Mouse (Mus musculus): ENCODE measurements around the gene Tnfrsf9. TPM values are rescaled to one million over a fixed set of nuclear protein-coding genes. Genes with fewer than 3 reads are reported as not detected.
"Not testable (repeated sequence)": the region's sequence is repeated elsewhere in the genome, so short reads cannot be mapped to it uniquely, and the experiment has no call there.

The Tnfrsf9 gene
- polyA plus RNA-seq, 1 experiment, result not detected

GRCm38 (mm10) chr4:150871392-150872138, 42.8 kb upstream of the Tnfrsf9 start:
- Histone ChIP-seq H3K4me3 (replicated peaks) (no peak overlapping the region), H3K4me1 (ENCODE audit: control insufficient read depth) (no peaks in the 10 kb centered on the region), H3K36me3 (ENCODE audit: control insufficient read depth) (peaks cover 7% of the 10 kb centered on the region; the same call in 1 of the 2 replicates), H3K27me3 (ENCODE audit: control insufficient read depth) (no peaks in the 10 kb centered on the region), H3K9me3 (ENCODE audit: control insufficient read depth, low read length) (no peaks in the 10 kb centered on the region)
- no peak for TF ChIP-seq GATA1 (IDR thresholded peaks at IDR 0.05; ENCODE audit: low read length)

- Histone ChIP-seq H3K9me3 (ENCODE audit: control insufficient read depth, low read length) (no peaks in the 10 kb centered on the region), H3K27me3 (ENCODE audit: control insufficient read depth) (no peaks in the 10 kb centered on the region), H3K4me3 (replicated peaks) (no peak overlapping the region), H3K36me3 (ENCODE audit: control insufficient read depth) (peaks cover under 1% of the 10 kb centered on the region; the same call in 1 of the 2 replicates), H3K4me1 (ENCODE audit: control insufficient read depth) (no peaks in the 10 kb centered on the region)
- TF ChIP-seq TAL1 (IDR thresholded peaks at IDR 0.05; ENCODE audit: low read length) (no peak), GATA1 (IDR thresholded peaks at IDR 0.05; ENCODE audit: low read length) (no peak)
These were observed 42.2 kb upstream of the Tnfrsf9 start for GRCm38 (mm10) chr4:150872139-150872651.

GRCm38 (mm10) chr4:150872681-150873080, 41.7 kb upstream of the Tnfrsf9 start:
- Histone ChIP-seq H3K9me3 (ENCODE audit: control insufficient read depth, low read length) (no peaks in the 10 kb centered on the region), H3K27me3 (ENCODE audit: control insufficient read depth) (no peaks in the 10 kb centered on the region), H3K4me3 (replicated peaks) (no peak overlapping the region), H3K4me1 (ENCODE audit: control insufficient read depth) (no peaks in the 10 kb centered on the region), H3K36me3 (ENCODE audit: control insufficient read depth) (no peaks in the 10 kb centered on the region; the same call in 1 of the 2 replicates)
- no peak for TF ChIP-seq GATA1 (IDR thresholded peaks at IDR 0.05; ENCODE audit: low read length)
- TF ChIP-seq TAL1 (IDR thresholded peaks at IDR 0.05; ENCODE audit: low read length), result no peak

- not testable (repeated sequence) for H3K27me3 ChIP-seq (ENCODE audit: control insufficient read depth); H3K4me3 ChIP-seq (replicated peaks); H3K36me3 ChIP-seq (ENCODE audit: control insufficient read depth); H3K4me1 ChIP-seq (ENCODE audit: control insufficient read depth)
- H3K9me3 ChIP-seq (ENCODE audit: control insufficient read depth, low read length), result peaks cover 13% of the 10 kb centered on the region
These were observed 39.9 kb upstream of the Tnfrsf9 start for GRCm38 (mm10) chr4:150874416-150874815.

DNA sequence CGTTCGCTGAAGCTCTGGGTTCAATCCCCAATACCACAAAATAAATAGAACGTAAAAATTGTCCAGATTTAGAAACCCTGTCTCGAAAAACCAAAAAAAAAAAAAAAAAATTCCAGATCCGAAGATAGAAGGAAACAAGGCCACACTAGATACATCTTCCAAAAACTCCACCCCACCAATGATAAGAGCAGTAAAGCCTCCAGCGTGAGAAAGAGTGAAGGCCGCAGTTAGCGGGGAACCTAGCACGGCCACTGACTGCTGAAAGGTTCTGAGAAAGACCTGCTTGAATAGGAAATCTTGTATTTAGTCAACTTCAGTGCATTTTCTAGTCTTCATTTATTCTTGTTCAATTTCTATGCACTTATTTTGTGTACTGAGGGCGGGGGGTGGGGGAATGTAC, 39.0 kb upstream of the Tnfrsf9 start:
- TF ChIP-seq TAL1 (IDR thresholded peaks at IDR 0.05; ENCODE audit: low read length), result no peak
- no peak for TF ChIP-seq GATA1 (IDR thresholded peaks at IDR 0.05; ENCODE audit: low read length)
- Histone ChIP-seq H3K4me1 (ENCODE audit: control insufficient read depth) (no peaks in the 10 kb centered on the region), H3K9me3 (ENCODE audit: control insufficient read depth, low read length) (peaks cover 21% of the 10 kb centered on the region), H3K4me3 (replicated peaks) (no peak overlapping the region), H3K27me3 (ENCODE audit: control insufficient read depth) (no peaks in the 10 kb centered on the region), H3K36me3 (ENCODE audit: control insufficient read depth) (no peaks in the 10 kb centered on the region)

DNA sequence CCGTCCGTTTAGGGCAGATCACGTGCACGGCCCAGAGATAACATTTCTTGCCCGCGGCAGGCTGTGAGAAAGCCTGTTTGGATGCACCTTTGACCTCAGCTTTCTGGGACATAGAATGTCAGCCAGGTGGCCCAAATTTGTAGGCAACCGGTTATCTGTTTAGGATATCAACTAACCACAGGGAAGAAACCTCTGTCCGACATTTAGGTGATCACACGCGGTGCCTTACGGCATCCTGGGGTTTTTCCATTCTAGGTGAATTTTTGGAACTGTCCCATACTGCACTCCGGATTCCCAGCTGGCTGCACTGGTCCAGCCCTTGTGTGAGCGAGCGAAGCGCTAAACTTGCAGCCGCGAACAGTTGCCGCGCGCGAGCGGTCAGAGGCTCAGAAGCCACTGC, 34.7 kb upstream of the Tnfrsf9 start:
- TF ChIP-seq GATA1 (IDR thresholded peaks at IDR 0.05; ENCODE audit: low read length), result no peak
- TF ChIP-seq TAL1 (IDR thresholded peaks at IDR 0.05; ENCODE audit: low read length), result no peak
- no peaks in the 10 kb centered on the region for H3K27me3 ChIP-seq (ENCODE audit: control insufficient read depth)
- no peaks in the 10 kb centered on the region for H3K36me3 ChIP-seq (ENCODE audit: control insufficient read depth)
- peaks cover 21% of the 10 kb centered on the region for H3K9me3 ChIP-seq (ENCODE audit: control insufficient read depth, low read length)
- H3K4me3 ChIP-seq (replicated peaks), result no peak overlapping the region
- no peaks in the 10 kb centered on the region for H3K4me1 ChIP-seq (ENCODE audit: control insufficient read depth)

DNA sequence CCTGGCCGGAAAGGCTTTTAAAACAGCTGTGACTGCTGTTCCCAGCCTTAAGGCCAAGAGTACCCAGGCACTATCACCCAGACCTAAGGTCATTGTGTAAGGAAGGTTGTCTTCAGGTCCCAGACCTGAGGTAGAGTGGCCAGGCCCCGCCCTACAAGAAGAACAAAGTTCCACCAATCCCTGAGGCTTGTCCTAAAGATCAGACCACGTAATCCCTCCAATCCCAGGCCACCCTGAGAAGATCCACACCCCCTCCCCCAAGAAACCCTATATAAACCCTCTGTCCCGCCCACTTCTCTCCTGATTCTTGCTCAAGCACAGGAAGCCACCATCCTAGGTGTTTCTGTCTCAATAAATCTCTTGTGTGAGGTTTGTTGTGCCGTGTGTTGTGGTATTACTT, 34.0 kb upstream of the Tnfrsf9 start:
- H3K36me3 ChIP-seq (ENCODE audit: control insufficient read depth), result no peaks in the 10 kb centered on the region
- H3K9me3 ChIP-seq (ENCODE audit: control insufficient read depth, low read length), result peaks cover 21% of the 10 kb centered on the region
- H3K27me3 ChIP-seq (ENCODE audit: control insufficient read depth), result no peaks in the 10 kb centered on the region
- H3K4me1 ChIP-seq (ENCODE audit: control insufficient read depth), result no peaks in the 10 kb centered on the region
- TF ChIP-seq GATA1 (IDR thresholded peaks at IDR 0.05; ENCODE audit: low read length) (no peak), TAL1 (IDR thresholded peaks at IDR 0.05; ENCODE audit: low read length) (no peak)
- H3K4me3 ChIP-seq (replicated peaks), result no peak overlapping the region

DNA sequence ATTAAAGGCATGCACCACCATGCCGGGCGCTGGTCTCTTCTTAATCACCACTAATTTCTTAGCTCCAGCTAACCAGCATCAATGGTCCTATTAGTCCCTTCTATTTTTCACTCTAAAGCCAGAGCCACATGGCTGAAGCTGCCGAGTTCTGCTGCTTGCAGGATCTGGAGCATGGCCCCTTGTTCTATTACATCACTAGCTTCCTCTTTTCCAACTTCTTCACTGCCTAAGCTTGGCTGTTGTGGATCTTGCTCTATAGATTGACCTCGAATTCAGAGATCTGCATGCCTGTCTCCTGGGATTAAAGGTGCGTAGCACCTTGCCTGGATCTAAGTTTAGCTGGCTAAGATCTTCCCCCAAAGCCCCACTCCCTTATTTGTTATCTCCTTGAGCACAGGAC, 31.7 kb upstream of the Tnfrsf9 start:
- Histone ChIP-seq H3K9me3 (ENCODE audit: control insufficient read depth, low read length) (peaks cover 21% of the 10 kb centered on the region), H3K4me3 (replicated peaks) (no peak overlapping the region), H3K27me3 (ENCODE audit: control insufficient read depth) (no peaks in the 10 kb centered on the region), H3K36me3 (ENCODE audit: control insufficient read depth) (no peaks in the 10 kb centered on the region), H3K4me1 (ENCODE audit: control insufficient read depth) (no peaks in the 10 kb centered on the region)
- TF ChIP-seq TAL1 (IDR thresholded peaks at IDR 0.05; ENCODE audit: low read length) (no peak), GATA1 (IDR thresholded peaks at IDR 0.05; ENCODE audit: low read length) (no peak)

DNA sequence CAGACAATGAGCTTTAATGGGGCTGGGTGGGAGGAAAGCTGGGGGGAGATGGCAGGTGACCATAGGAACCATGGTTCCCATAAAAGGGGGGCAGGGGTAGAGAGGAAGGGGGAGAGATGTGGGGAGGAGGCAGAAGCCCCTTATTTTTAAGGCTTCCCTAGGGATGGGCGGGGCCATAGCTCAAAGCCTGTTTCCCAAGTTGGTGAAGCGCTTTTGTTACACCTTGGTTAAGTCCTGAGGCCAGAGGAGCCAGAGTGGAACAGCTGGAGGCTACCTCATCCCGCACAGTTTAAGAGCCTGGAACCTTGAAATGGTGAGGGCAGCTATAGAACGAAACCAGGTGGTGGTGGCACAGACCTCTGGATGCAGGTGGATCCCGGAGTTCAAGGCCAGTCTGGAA, 26.5 kb upstream of the Tnfrsf9 start:
- no peak for TF ChIP-seq TAL1 (IDR thresholded peaks at IDR 0.05; ENCODE audit: low read length)
- TF ChIP-seq GATA1 (IDR thresholded peaks at IDR 0.05; ENCODE audit: low read length), result no peak
- no peaks in the 10 kb centered on the region for H3K9me3 ChIP-seq (ENCODE audit: control insufficient read depth, low read length)
- H3K27me3 ChIP-seq (ENCODE audit: control insufficient read depth), result no peaks in the 10 kb centered on the region
- no peak overlapping the region for H3K4me3 ChIP-seq (replicated peaks)
- H3K36me3 ChIP-seq (ENCODE audit: control insufficient read depth), result no peaks in the 10 kb centered on the region
- H3K4me1 ChIP-seq (ENCODE audit: control insufficient read depth), result no peaks in the 10 kb centered on the region

DNA sequence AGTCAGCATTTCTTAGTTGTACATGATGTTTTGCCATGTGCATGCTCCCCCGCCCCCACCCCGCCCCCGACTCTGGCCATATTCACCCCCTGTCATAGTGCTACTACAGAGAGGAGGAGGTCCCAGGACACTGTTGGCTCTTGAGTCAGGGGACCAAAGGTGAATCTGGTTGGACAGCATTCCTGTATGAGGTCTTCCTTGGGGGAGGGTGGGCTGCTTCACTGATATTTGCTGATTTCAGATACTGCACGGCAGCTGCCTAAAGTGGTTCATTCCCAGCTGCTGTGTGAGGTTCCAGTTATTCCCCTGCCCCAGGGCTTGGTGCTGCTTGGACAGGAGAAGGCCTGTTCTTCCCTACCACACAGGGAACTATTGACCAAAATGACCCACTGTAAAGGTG, 25.9 kb upstream of the Tnfrsf9 start:
- no peak for TF ChIP-seq TAL1 (IDR thresholded peaks at IDR 0.05; ENCODE audit: low read length)
- TF ChIP-seq GATA1 (IDR thresholded peaks at IDR 0.05; ENCODE audit: low read length), result no peak
- Histone ChIP-seq H3K27me3 (ENCODE audit: control insufficient read depth) (no peaks in the 10 kb centered on the region), H3K9me3 (ENCODE audit: control insufficient read depth, low read length) (no peaks in the 10 kb centered on the region), H3K4me1 (ENCODE audit: control insufficient read depth) (no peaks in the 10 kb centered on the region), H3K4me3 (replicated peaks) (no peak overlapping the region), H3K36me3 (ENCODE audit: control insufficient read depth) (no peaks in the 10 kb centered on the region)
